ENCODE assay signal across 21 mouse cellular contexts in genomic region chr1:155532396-155532795, GRCm38 (mm10). TPM values are rescaled to one million over a fixed set of nuclear protein-coding genes. Genes with fewer than 3 reads are reported as not detected.
A peak's percentile ranks its signal among the peaks of the same experiment; 100 is the strongest.
DNase-seq lines count a peak whose midpoint lies in the region; ATAC-seq and TF ChIP-seq lines count a peak whose summit lies in the region.
"Had no signal": no experiment of that assay in that cellular context is flagged by ENCODE, and none has a peak within 500 bp of the region (broad histone marks: within the 10 kb centered on the region; RNA-seq: fewer than 3 reads in every experiment).

No protein-coding gene starts in this region.

- no peak for ATAC-seq in midbrain, embryonic 11.5 days (ENCODE audit: low FRiP score)
- no peak for ATAC-seq in midbrain, embryonic 16.5 days
- ATAC-seq in granulocyte monocyte progenitor cell, adult 5-6 weeks (replicated peaks; ENCODE audit: poor library complexity, severe bottlenecking): peak; percentile 58
- no peak for ATAC-seq in erythroblast, adult 5-6 weeks (replicated peaks; ENCODE audit: low FRiP score, poor library complexity, severe bottlenecking)
- ATAC-seq: activated CD4-positive, CD25-positive, alpha-beta regulatory T cell, adult 4 months; forebrain, embryonic 13.5 days; forebrain, postnatal 0 days had no signal

- intact Hi-C loops in gastrocnemius, adult 2 months (cut with DNase I): loop anchor here (5.0 to 10.0 kb wide), 2 partner anchors 115 to 478 kb away; partner anchors contain the start of gene Xpr1
- intact Hi-C loops in gastrocnemius, postnatal 14 days (cut with DNase I; ENCODE audit: low total_unique reads): loop anchor here (10.0 kb wide), 1 partner anchor 118 kb away; the partner anchor contains the start of gene Xpr1

- H3K36me3 ChIP-seq in midbrain, embryonic 11.5 days (ENCODE audit: control insufficient read depth, insufficient read depth, low read length): no peaks in the 10 kb centered on the region
- H3K36me3 ChIP-seq in midbrain, embryonic 16.5 days (ENCODE audit: control insufficient read depth, insufficient read depth, low read length): no peaks in the 10 kb centered on the region
- H3K36me3 ChIP-seq: hindbrain, embryonic 12.5 days; hindbrain, embryonic 15.5 days had no signal

- no peaks in the 10 kb centered on the region for H3K9me3 ChIP-seq in midbrain, embryonic 11.5 days (ENCODE audit: control insufficient read depth, low read length)
- no peaks in the 10 kb centered on the region for H3K9me3 ChIP-seq in midbrain, embryonic 16.5 days (replicated peaks; ENCODE audit: control insufficient read depth, low read length, poor library complexity, severe bottlenecking)
- H3K9me3 ChIP-seq: forebrain, embryonic 13.5 days; hindbrain, embryonic 12.5 days; hindbrain, embryonic 15.5 days had no signal

- H3K4me3 ChIP-seq in gastrocnemius, adult 2 months: no peak overlapping the region
- no peak overlapping the region for H3K4me3 ChIP-seq in midbrain, embryonic 11.5 days (ENCODE audit: low read depth, low read length)
- H3K4me3 ChIP-seq in midbrain, embryonic 16.5 days (ENCODE audit: low read depth, low read length): no peak overlapping the region
- H3K4me3 ChIP-seq: erythroblast, embryonic 14.5 days; forebrain, embryonic 13.5 days; hindbrain, embryonic 12.5 days; hindbrain, embryonic 15.5 days had no signal

- WGBS in midbrain, embryonic 11.5 days: 89% methylated on average over 5 of the region's 5 CpGs
- WGBS in midbrain, embryonic 16.5 days: 89% methylated on average over 5 of the region's 5 CpGs

- no peak overlapping the region for H3K9ac ChIP-seq in midbrain, embryonic 11.5 days (ENCODE audit: low read length)
- H3K9ac ChIP-seq in midbrain, embryonic 16.5 days (ENCODE audit: low read depth, low read length): no peak overlapping the region
- H3K9ac ChIP-seq: forebrain, embryonic 13.5 days; forebrain, postnatal 0 days; hindbrain, embryonic 12.5 days; hindbrain, embryonic 15.5 days had no signal

- H3K4me1 ChIP-seq in midbrain, embryonic 11.5 days (ENCODE audit: control insufficient read depth, insufficient read depth, low read length): peaks cover 25% of the 10 kb centered on the region
- peaks cover 17% of the 10 kb centered on the region for H3K4me1 ChIP-seq in midbrain, embryonic 16.5 days (ENCODE audit: control insufficient read depth, insufficient read depth, low read length)

- peak overlapping the region; percentile 60 for H3K27ac ChIP-seq in gastrocnemius, adult 2 months
- H3K27ac ChIP-seq in midbrain, embryonic 11.5 days (ENCODE audit: low read depth, low read length): no peak overlapping the region
- H3K27ac ChIP-seq in midbrain, embryonic 16.5 days (ENCODE audit: low read length): no peak overlapping the region
- H3K27ac ChIP-seq: forebrain, embryonic 13.5 days; hindbrain, embryonic 12.5 days; hindbrain, embryonic 15.5 days had no signal

- H3K27me3 ChIP-seq in midbrain, embryonic 11.5 days (ENCODE audit: control insufficient read depth, insufficient read depth, low read length): no peaks in the 10 kb centered on the region
- H3K27me3 ChIP-seq in midbrain, embryonic 16.5 days (ENCODE audit: control insufficient read depth, insufficient read depth, low read depth, low read length): no peaks in the 10 kb centered on the region
- H3K27me3 ChIP-seq: forebrain, embryonic 13.5 days; hindbrain, embryonic 15.5 days had no signal

- DNase-seq in gastrocnemius, adult 2 months: no peak
- no peak for DNase-seq in gastrocnemius, postnatal 14 days
- DNase-seq in midbrain, embryonic 11.5 days (ENCODE audit: low spot score, missing footprints): peak; percentile 41
- DNase-seq in urinary bladder, adult 2 months (ENCODE audit: low spot score): no peak
- DNase-seq: cerebellum, adult 11-12 months; cerebellum, adult 8-10 months; cerebellum, postnatal 10 days; cerebellum, postnatal 36 days; embryo, embryonic 11 days; forebrain, postnatal 0 days; gastrocnemius, postnatal 10 days; kidney, adult 11 months had no signal

- H3K4me2 ChIP-seq in midbrain, embryonic 11.5 days: no peak overlapping the region
- no peak overlapping the region for H3K4me2 ChIP-seq in midbrain, embryonic 16.5 days (ENCODE audit: low read length)
- H3K4me2 ChIP-seq: forebrain, embryonic 13.5 days; heart, embryonic 11.5 days; hindbrain, embryonic 12.5 days; hindbrain, embryonic 15.5 days had no signal

- TF ChIP-seq CTCF in gastrocnemius, adult 2 months (IDR thresholded peaks at IDR 0.05): no peak

RNA-seq across cellular contexts. Expression of gene Acbd6, which starts 25.5 kb away (rescaled TPM):
- total RNA-seq in gastrocnemius, adult 2 months (2021): 10 to 100 TPM; 54.4 to 65.2 TPM
- total RNA-seq in gastrocnemius, postnatal 14 days (2021): 10 to 100 TPM; 50.0 to 54.9 TPM
- 71.0 and 72.9 TPM in 2 replicates for polyA plus RNA-seq in midbrain, embryonic 11.5 days (2014; fragmentation: Nextera tagmentation; extraction: Ambion mirVana)
- 95.7 and 96.0 TPM in 2 replicates for polyA plus RNA-seq in midbrain, embryonic 16.5 days (2015; fragmentation: Nextera tagmentation; extraction: Ambion mirVana)
- 35.3 and 45.4 TPM in 2 replicates for total RNA-seq in granulocyte monocyte progenitor cell, adult 5-6 weeks (2014; fragmentation: Nextera tagmentation)
- 22.5 TPM in 2 replicates for total RNA-seq in granulocyte monocyte progenitor cell, adult 5-6 weeks (2017)
- total RNA-seq in erythroblast, adult 5-6 weeks (2015; ENCODE audit: low replicate concordance): 5.6 and 11.0 TPM in 2 replicates
- 4.0 and 11.7 TPM in 2 replicates for total RNA-seq in erythroblast, adult 5-6 weeks (2017; ENCODE audit: low replicate concordance)
- polyA plus RNA-seq in urinary bladder, adult 2 months (2012; rRNA removed): 86.1 and 89.6 TPM in 2 replicates
